Mouse (Mus musculus): Measurements from ENCODE around the gene Nxn. TPM values are rescaled to one million over a fixed set of nuclear protein-coding genes. Genes with fewer than 3 reads are reported as not detected.

Nxn gene
- polyA plus RNA-seq, 2 experiments = 1.9 to 2.1 TPM

DNA sequence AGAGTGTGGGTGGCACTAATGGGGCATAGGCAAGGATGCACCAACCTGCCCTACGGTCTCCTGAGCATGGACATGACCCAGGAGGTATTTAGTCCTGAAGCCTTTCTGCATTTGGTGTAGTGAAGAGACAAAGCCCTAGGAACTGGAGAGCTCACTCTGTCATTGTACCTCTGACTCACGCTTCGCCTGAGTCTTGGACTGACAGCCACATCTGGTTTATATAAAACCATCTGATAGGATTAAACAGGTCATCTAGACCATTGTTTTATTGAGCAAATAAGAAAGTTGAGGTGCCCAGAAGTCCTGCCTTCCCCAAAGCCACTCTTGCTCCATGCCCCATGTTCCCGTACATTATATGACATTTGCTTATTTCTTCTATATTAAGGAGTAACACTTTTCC is 93.4 kb downstream of the Nxn start:
- no peak overlapping the region for H3K9ac ChIP-seq (replicated peaks)
- H3K4me3 ChIP-seq (ENCODE audit: insufficient read depth in 1 of 2, low read depth in 2 of 2, low read length in 2 of 2) = no peak overlapping the region
- H3K4me2 ChIP-seq (ENCODE audit: low read depth) = no peak overlapping the region
- no peaks in the 10 kb centered on the region for H3K36me3 ChIP-seq (replicated peaks; ENCODE audit: control insufficient read depth, insufficient read depth, low read depth)
- TF ChIP-seq CTCF (IDR thresholded peaks at IDR 0.05; ENCODE audit: low read depth) (no peak), EP300 (IDR thresholded peaks at IDR 0.05; ENCODE audit: low read depth) (no peak)
- no peak for DNase-seq (ENCODE audit: low read depth in 3 of 3, low spot score in 3 of 3)
- H3K27me3 ChIP-seq (ENCODE audit: control insufficient read depth, insufficient read depth, low read length) = no peaks in the 10 kb centered on the region
- H3K9me3 ChIP-seq (ENCODE audit: control insufficient read depth, low read length) = no peaks in the 10 kb centered on the region
- ATAC-seq (ENCODE audit: insufficient read depth) = no peak
- H3K4me1 ChIP-seq (replicated peaks; ENCODE audit: control insufficient read depth in 2 of 2, insufficient read depth in 2 of 2, low read length in 1 of 2) = no peaks in the 10 kb centered on the region
- H3K27ac ChIP-seq = no peak overlapping the region
- 73% methylated on average over 4 of the region's 4 CpGs for WGBS (ENCODE audit: insufficient replicate concordance)

GRCm38 (mm10) chr11:76303368-76303767 is 95.6 kb downstream of the Nxn start:
- DNase-seq (ENCODE audit: low read depth in 3 of 3, low spot score in 3 of 3) (no peak), ATAC-seq (ENCODE audit: insufficient read depth) (no peak)
- no peak overlapping the region for H3K4me3 ChIP-seq (ENCODE audit: insufficient read depth in 1 of 2, low read depth in 2 of 2, low read length in 2 of 2)
- H3K9me3 ChIP-seq (ENCODE audit: control insufficient read depth, low read length) = no peaks in the 10 kb centered on the region
- no peak overlapping the region for H3K9ac ChIP-seq (replicated peaks)
- WGBS (ENCODE audit: insufficient replicate concordance) = 65% methylated on average over 11 of the region's 11 CpGs
- no peaks in the 10 kb centered on the region for H3K36me3 ChIP-seq (replicated peaks; ENCODE audit: control insufficient read depth, insufficient read depth, low read depth)
- TF ChIP-seq EP300 (IDR thresholded peaks at IDR 0.05; ENCODE audit: low read depth) (no peak), CTCF (IDR thresholded peaks at IDR 0.05; ENCODE audit: low read depth) (no peak)
- no peaks in the 10 kb centered on the region for H3K4me1 ChIP-seq (replicated peaks; ENCODE audit: control insufficient read depth in 2 of 2, insufficient read depth in 2 of 2, low read length in 1 of 2)
- H3K27me3 ChIP-seq (ENCODE audit: control insufficient read depth, insufficient read depth, low read length) = no peaks in the 10 kb centered on the region
- no peak overlapping the region for H3K4me2 ChIP-seq (ENCODE audit: low read depth)
- no peak overlapping the region for H3K27ac ChIP-seq

- no peak for DNase-seq (ENCODE audit: low read depth in 3 of 3, low spot score in 3 of 3)
- TF ChIP-seq EP300 (IDR thresholded peaks at IDR 0.05; ENCODE audit: low read depth) (no peak), CTCF (IDR thresholded peaks at IDR 0.05; ENCODE audit: low read depth) (no peak)
- no peaks in the 10 kb centered on the region for H3K4me1 ChIP-seq (replicated peaks; ENCODE audit: control insufficient read depth in 2 of 2, insufficient read depth in 2 of 2, low read length in 1 of 2)
- 65% methylated on average over 5 of the region's 5 CpGs for WGBS (ENCODE audit: insufficient replicate concordance)
- no peak overlapping the region for H3K4me3 ChIP-seq (ENCODE audit: insufficient read depth in 1 of 2, low read depth in 2 of 2, low read length in 2 of 2)
- H3K27ac ChIP-seq = no peak overlapping the region
- H3K27me3 ChIP-seq (ENCODE audit: control insufficient read depth, insufficient read depth, low read length) = no peaks in the 10 kb centered on the region
- H3K9me3 ChIP-seq (ENCODE audit: control insufficient read depth, low read length) = no peaks in the 10 kb centered on the region
- H3K4me2 ChIP-seq (ENCODE audit: low read depth) = no peak overlapping the region
- ATAC-seq (ENCODE audit: insufficient read depth) = no peak
- no peak overlapping the region for H3K9ac ChIP-seq (replicated peaks)
- H3K36me3 ChIP-seq (replicated peaks; ENCODE audit: control insufficient read depth, insufficient read depth, low read depth) = no peaks in the 10 kb centered on the region
Measured at GRCm38 (mm10) chr11:76300862-76301261, 98.1 kb downstream of the Nxn start.

- no peak for TF ChIP-seq CTCF (IDR thresholded peaks at IDR 0.05; ENCODE audit: low read depth)
- no peak for TF ChIP-seq EP300 (IDR thresholded peaks at IDR 0.05; ENCODE audit: low read depth)
- no peaks in the 10 kb centered on the region for H3K36me3 ChIP-seq (replicated peaks; ENCODE audit: control insufficient read depth, insufficient read depth, low read depth)
- H3K9me3 ChIP-seq (ENCODE audit: control insufficient read depth, low read length) = no peaks in the 10 kb centered on the region
- no peak overlapping the region for H3K9ac ChIP-seq (replicated peaks)
- H3K4me2 ChIP-seq (ENCODE audit: low read depth) = no peak overlapping the region
- no peaks in the 10 kb centered on the region for H3K4me1 ChIP-seq (replicated peaks; ENCODE audit: control insufficient read depth in 2 of 2, insufficient read depth in 2 of 2, low read length in 1 of 2)
- 60% methylated on average over 9 of the region's 9 CpGs for WGBS (ENCODE audit: insufficient replicate concordance)
- no peak overlapping the region for H3K4me3 ChIP-seq (ENCODE audit: insufficient read depth in 1 of 2, low read depth in 2 of 2, low read length in 2 of 2)
- ATAC-seq (ENCODE audit: insufficient read depth) (no peak), DNase-seq (ENCODE audit: low read depth in 3 of 3, low spot score in 3 of 3) (no peak)
- H3K27me3 ChIP-seq (ENCODE audit: control insufficient read depth, insufficient read depth, low read length) = no peaks in the 10 kb centered on the region
- H3K27ac ChIP-seq = no peak overlapping the region
Measured at GRCm38 (mm10) chr11:76298457-76299000, 100.4 kb downstream of the Nxn start.

GRCm38 (mm10) chr11:76297252-76297651 is 101.7 kb downstream of the Nxn start:
- no peak for ATAC-seq (ENCODE audit: insufficient read depth)
- Histone ChIP-seq H3K4me1 (replicated peaks; ENCODE audit: control insufficient read depth in 2 of 2, insufficient read depth in 2 of 2, low read length in 1 of 2) (0 out of 4 replicates have a peak, but pooled peaks cover 0 to 1% of the 10 kb centered on the region in 2 experiments), H3K4me2 (ENCODE audit: low read depth) (no peak overlapping the region), H3K27ac (no peak overlapping the region), H3K27me3 (ENCODE audit: control insufficient read depth, insufficient read depth, low read length) (no peaks in the 10 kb centered on the region), H3K4me3 (ENCODE audit: insufficient read depth in 1 of 2, low read depth in 2 of 2, low read length in 2 of 2) (no peak overlapping the region), H3K9ac (replicated peaks) (no peak overlapping the region), H3K36me3 (replicated peaks; ENCODE audit: control insufficient read depth, insufficient read depth, low read depth) (no peaks in the 10 kb centered on the region), H3K9me3 (ENCODE audit: control insufficient read depth, low read length) (no peaks in the 10 kb centered on the region)
- no peak for DNase-seq (ENCODE audit: low read depth in 3 of 3, low spot score in 3 of 3)
- TF ChIP-seq EP300 (IDR thresholded peaks at IDR 0.05; ENCODE audit: low read depth) = no peak
- no peak for TF ChIP-seq CTCF (IDR thresholded peaks at IDR 0.05; ENCODE audit: low read depth)
- WGBS (ENCODE audit: insufficient replicate concordance) = 59% methylated on average over 9 of the region's 9 CpGs

All from liver, embryonic 14.5 days (tissue).